Comparison of ENCODE assay signal across 8 mouse cellular contexts in genomic region chr17:35704621-35705464, GRCm38 (mm10). TPM values are rescaled to one million over a fixed set of nuclear protein-coding genes. Genes with fewer than 3 reads are reported as not detected.
DNase-seq lines count a peak whose midpoint lies in the region; ATAC-seq and TF ChIP-seq lines count a peak whose summit lies in the region.
"Had no signal": no experiment of that assay in that cellular context is flagged by ENCODE, and none has a peak within 500 bp of the region (broad histone marks: within the 10 kb centered on the region; RNA-seq: fewer than 3 reads in every experiment).

Gene Ddr1, minus strand, starts transcription at chr17:35704621.

- H3K27me3 ChIP-seq in E14TG2a.4 (ENCODE audit: insufficient read depth, low read length), result peaks cover 41% of the 10 kb centered on the region
- H3K27me3 ChIP-seq in forebrain, embryonic 10.5 days (ENCODE audit: poor library complexity, severe bottlenecking), result peaks cover 37% of the 10 kb centered on the region
- no peaks in the 10 kb centered on the region for H3K27me3 ChIP-seq in heart, postnatal 0 days (ENCODE audit: control insufficient read depth, insufficient read depth, low read length)
- H3K27me3 ChIP-seq in liver, postnatal 0 days (ENCODE audit: insufficient read depth, low read length), result peaks cover 39% of the 10 kb centered on the region

- DNase-seq in NIH3T3 (ENCODE audit: low read depth), result peak; percentile 37
- DNase-seq in forebrain, embryonic 10.5 days (ENCODE audit: extremely low spot score, low spot score), result peak; percentile 83
- DNase-seq in heart, postnatal 0 days (ENCODE audit: low spot score), result no peak
- DNase-seq in kidney, postnatal 14 days, result peak; percentile 79
- no peak for DNase-seq in liver, postnatal 0 days
- peak; percentile 46 for DNase-seq in right cerebral cortex, postnatal 25 days

- no peaks in the 10 kb centered on the region for H3K36me3 ChIP-seq in E14TG2a.4 (ENCODE audit: insufficient read depth, low read length)
- H3K36me3 ChIP-seq in forebrain, embryonic 10.5 days (replicated peaks), result peaks cover 2% of the 10 kb centered on the region
- no peaks in the 10 kb centered on the region for H3K36me3 ChIP-seq in heart, postnatal 0 days (replicated peaks; ENCODE audit: control insufficient read depth, insufficient read depth, low read length)
- H3K36me3 ChIP-seq in liver, postnatal 0 days (replicated peaks; ENCODE audit: insufficient read depth, low read length), result no peaks in the 10 kb centered on the region

- H3K9me3 ChIP-seq in E14TG2a.4 (ENCODE audit: low read length), result no peaks in the 10 kb centered on the region
- H3K9me3 ChIP-seq in forebrain, embryonic 10.5 days, result no peaks in the 10 kb centered on the region
- H3K9me3 ChIP-seq in heart, postnatal 0 days (replicated peaks; ENCODE audit: control insufficient read depth, low read length), result no peaks in the 10 kb centered on the region
- H3K9me3 ChIP-seq in liver, postnatal 0 days (ENCODE audit: low read length), result no peaks in the 10 kb centered on the region

- no peak for ATAC-seq in heart, postnatal 0 days (ENCODE audit: insufficient read depth, low read depth)
- ATAC-seq in liver, postnatal 0 days, result no peak

- no peak for TF ChIP-seq EP300 in heart, postnatal 0 days (IDR thresholded peaks at IDR 0.05; ENCODE audit: low read depth)
- TF ChIP-seq EP300 in liver, postnatal 0 days (IDR thresholded peaks at IDR 0.05; ENCODE audit: low read depth), result no peak

- WGBS in forebrain, embryonic 10.5 days, result 3% methylated on average over 19 of the region's 19 CpGs
- 13% methylated on average over 19 of the region's 19 CpGs for WGBS in heart, postnatal 0 days
- WGBS in liver, postnatal 0 days (ENCODE audit: insufficient replicate concordance), result 10% methylated on average over 19 of the region's 19 CpGs

- H3K9ac ChIP-seq in heart, postnatal 0 days (replicated peaks; ENCODE audit: low read depth, low read length), result peak within 1 kb of the TSS; percentile 37; the same call in 1 of the 2 replicates
- no peak within 1 kb of the TSS for H3K9ac ChIP-seq in liver, postnatal 0 days (replicated peaks)

- H3K4me2 ChIP-seq in heart, postnatal 0 days (ENCODE audit: low read depth, low read length), result peak within 1 kb of the TSS; percentile 45
- H3K4me2 ChIP-seq in liver, postnatal 0 days (ENCODE audit: low read depth, low read length), result peak within 1 kb of the TSS; percentile 47

- TF ChIP-seq CTCF in E14TG2a.4 (conservative IDR thresholded peaks at IDR 0.05; ENCODE audit: low read length), result no peak
- no peak for TF ChIP-seq CTCF in heart, postnatal 0 days (IDR thresholded peaks at IDR 0.05; ENCODE audit: low read depth)
- TF ChIP-seq CTCF in liver, postnatal 0 days (IDR thresholded peaks at IDR 0.05; ENCODE audit: low read depth), result no peak

- H3K27ac ChIP-seq in forebrain, embryonic 10.5 days, result peak within 1 kb of the TSS; percentile 99
- H3K27ac ChIP-seq in heart, postnatal 0 days (ENCODE audit: low read depth), result peak within 1 kb of the TSS; percentile 59
- 0 out of 2 replicates have a peak within 1 kb of the TSS, but pooled peaks have one; percentile 11 for H3K27ac ChIP-seq in liver, postnatal 0 days (ENCODE audit: low read depth)

- peak within 1 kb of the TSS; percentile 61 for H3K4me3 ChIP-seq in E14TG2a.4 (replicated peaks; ENCODE audit: low read length)
- H3K4me3 ChIP-seq in forebrain, embryonic 10.5 days, result peak within 1 kb of the TSS; percentile 64
- peak within 1 kb of the TSS; percentile 15 for H3K4me3 ChIP-seq in heart, postnatal 0 days (ENCODE audit: low read depth, low read length)
- H3K4me3 ChIP-seq in liver, postnatal 0 days (ENCODE audit: low read depth, low read length), result no peak within 1 kb of the TSS

- peaks cover 82% of the 10 kb centered on the region for H3K4me1 ChIP-seq in E14TG2a.4 (replicated peaks; ENCODE audit: low read depth, low read length)
- H3K4me1 ChIP-seq in forebrain, embryonic 10.5 days, result peaks cover 72% of the 10 kb centered on the region
- H3K4me1 ChIP-seq in heart, postnatal 0 days (ENCODE audit: control insufficient read depth, insufficient read depth), result peaks cover 26% of the 10 kb centered on the region
- H3K4me1 ChIP-seq in liver, postnatal 0 days (ENCODE audit: insufficient read depth), result peaks cover 4% of the 10 kb centered on the region; the same call in 1 of the 2 replicates

RNA-seq across cellular contexts. Expression of gene Ddr1, which starts in this region (rescaled TPM):
- 105 and 112 TPM in 2 replicates for polyA plus RNA-seq in forebrain, embryonic 10.5 days (2016; fragmentation: Nextera tagmentation; extraction: Ambion mirVana)
- total RNA-seq in heart, postnatal 0 days (2014; rRNA removed; ENCODE audit: low replicate concordance), result 105 and 206 TPM in 2 replicates
- 63.9 and 71.8 TPM in 2 replicates for polyA plus RNA-seq in heart, postnatal 0 days (2015; fragmentation: Nextera tagmentation; extraction: Ambion mirVana)
- 2.2 and 2.3 TPM in 2 replicates for polyA plus RNA-seq in liver, postnatal 0 days (2015; fragmentation: Nextera tagmentation; extraction: Ambion mirVana)
- total RNA-seq: hematopoietic stem cell, adult 5-6 weeks had no signal

Comparison
In these comparisons a context has a peak if more than half of its experiments do, and no peak if none do; other contexts are left out.
1. RNA of gene Ddr1 (polyA plus RNA-seq): 105 to 112 TPM in forebrain, embryonic 10.5 days and 63.9 to 71.8 TPM in heart, postnatal 0 days; 2.2 to 2.3 TPM in liver, postnatal 0 days; every median in the first group is over 10 times any median in the second.
2. DNase-seq: peak in NIH3T3 (single experiment), forebrain, embryonic 10.5 days (single experiment), kidney, postnatal 14 days (single experiment) and right cerebral cortex, postnatal 25 days (single experiment); none in heart, postnatal 0 days (single experiment) and liver, postnatal 0 days (single experiment).
3. H3K27ac ChIP-seq: peak in every context shown above with its lines; median percentile 99 in forebrain, embryonic 10.5 days; 59 in heart, postnatal 0 days; 11 in liver, postnatal 0 days.